Mouse (Mus musculus) MEL (cell line): ENCODE data around the gene Naa38. TPM values are rescaled to one million over a fixed set of nuclear protein-coding genes. Genes with fewer than 3 reads are reported as not detected.
A peak's percentile ranks its signal among the peaks of the same experiment; 100 is the strongest.

ENCODE experiments used
- DNase-seq: peaks from one replicate; pipeline ENCODE4 v3.0.0; 2011; ENCODE audit warnings: low read depth, low spot score
- H3K27ac ChIP-seq: 2 replicates; pipeline ENCODE4 v1.5.1; 2012; ENCODE audit warnings: low read depth, mild to moderate bottlenecking, control low read depth, low read length, moderate library complexity; ENCODE audit not compliant: control insufficient read depth
- H3K27me3 ChIP-seq, 2 experiments: fragments of 150-350 bp in 1 of 2; sonication (generic) in 1 of 2; 2 replicates each; pipeline ENCODE4 v1.6.1; 2012; ENCODE audit warnings: low read length in 2 of 2, mild to moderate bottlenecking in 2 of 2, improper control_type of control experiment in 1 of 2, moderate library complexity in 1 of 2; ENCODE audit not compliant: insufficient read depth in 2 of 2, control insufficient read depth in 1 of 2
- H3K36me3 ChIP-seq, 2 experiments: 2 replicates each; pipeline ENCODE4 v1.6.1; 2012 to 2014; ENCODE audit warnings: low read length in 2 of 2, improper control_type of control experiment in 1 of 2, inconsistent platforms in 1 of 2, mild to moderate bottlenecking in 1 of 2; ENCODE audit not compliant: insufficient read depth in 2 of 2, control insufficient read depth in 1 of 2
- H3K4me1 ChIP-seq, 2 experiments: fragments of 150-350 bp in 1 of 2; sonication (generic) in 1 of 2; 2 replicates each; pipeline ENCODE4 v1.6.1; 2012; ENCODE audit warnings: low read length in 2 of 2, improper control_type of control experiment in 1 of 2, mild to moderate bottlenecking in 1 of 2; ENCODE audit not compliant: insufficient read depth in 2 of 2, control insufficient read depth in 1 of 2
- H3K4me3 ChIP-seq, 2 experiments: fragments of 150-350 bp in 1 of 2; sonication (generic) in 1 of 2; 2 replicates each; pipeline ENCODE4 v1.5.1; 2012; ENCODE audit warnings: low read depth in 2 of 2, low read length in 2 of 2, mild to moderate bottlenecking in 2 of 2, moderate library complexity in 2 of 2, control low read depth in 1 of 2, improper control_type of control experiment in 1 of 2; ENCODE audit not compliant: control insufficient read depth in 1 of 2, insufficient read depth in 1 of 2
- H3K79me2 ChIP-seq: 2 replicates; pipeline ENCODE4 v1.6.1; 2012; ENCODE audit warnings: mild to moderate bottlenecking, low read length, moderate library complexity; ENCODE audit not compliant: control insufficient read depth, poor library complexity, insufficient read depth
- H3K9ac ChIP-seq: 2 replicates; pipeline ENCODE4 v1.6.1; 2012; ENCODE audit warnings: low read depth, mild to moderate bottlenecking, control low read depth, low read length, moderate library complexity; ENCODE audit not compliant: control insufficient read depth, poor library complexity, severe bottlenecking
- H3K9me3 ChIP-seq: fragments of 150-350 bp; sonication (generic); replicated peaks from 2 replicates; pipeline ENCODE4 v1.6.1; 2012; ENCODE audit warnings: mild to moderate bottlenecking, low read length, improper control_type of control experiment, moderate library complexity; ENCODE audit not compliant: insufficient read depth
- CHD2 ChIP-seq: IDR thresholded peaks from 2 replicates; pipeline ENCODE4 v1.6.1; 2011; ENCODE audit warnings: low read length, improper control_type of control experiment
- CTCF ChIP-seq, 3 experiments: IDR thresholded peaks in 2 of 3; conservative IDR thresholded peaks in 1 of 3; 2 replicates each; pipeline ENCODE4 v1.5.1; 2011 to 2012; ENCODE audit warnings: low read length in 3 of 3, low read depth in 2 of 3, mild to moderate bottlenecking in 2 of 3, improper control_type of control experiment in 1 of 3, inconsistent platforms in 1 of 3, mixed read lengths in 1 of 3, moderate library complexity in 1 of 3; ENCODE audit not compliant: control insufficient read depth in 1 of 3, insufficient read depth in 1 of 3, poor library complexity in 1 of 3, severe bottlenecking in 1 of 3
- EP300 ChIP-seq, 2 experiments: IDR thresholded peaks; 2 replicates each; pipeline ENCODE4 v1.6.1; 2011; ENCODE audit warnings: improper control_type of control experiment in 2 of 2, low read length in 2 of 2, low read depth in 1 of 2, mild to moderate bottlenecking in 1 of 2
- ETS1 ChIP-seq: IDR thresholded peaks from 2 replicates; pipeline ENCODE4 v1.6.1; 2012; ENCODE audit warnings: low read depth, mild to moderate bottlenecking, inconsistent platforms, low read length, improper control_type of control experiment, moderate library complexity
- HCFC1 ChIP-seq: IDR thresholded peaks from 2 replicates; pipeline ENCODE4 v1.6.1; 2012; ENCODE audit warnings: low read depth, mild to moderate bottlenecking, inconsistent platforms, low read length, improper control_type of control experiment, moderate library complexity
- MAFK ChIP-seq: IDR thresholded peaks from 2 replicates; pipeline ENCODE4 v1.6.1; 2011; ENCODE audit warnings: low read depth, mild to moderate bottlenecking, low read length, improper control_type of control experiment, borderline replicate concordance
- MAZ ChIP-seq: IDR thresholded peaks from 2 replicates; pipeline ENCODE4 v1.6.1; 2012; ENCODE audit warnings: low read depth, mild to moderate bottlenecking, inconsistent platforms, low read length, improper control_type of control experiment
- MEF2A ChIP-seq: IDR thresholded peaks from 2 replicates; pipeline ENCODE4 v1.6.1; 2014; ENCODE audit warnings: low read depth, mild to moderate bottlenecking, inconsistent platforms, low read length, improper control_type of control experiment; ENCODE audit not compliant: poor library complexity, insufficient replicate concordance, severe bottlenecking; ENCODE audit errors: extremely low read depth
- NELFE ChIP-seq: IDR thresholded peaks from 2 replicates; pipeline ENCODE4 v1.6.1; 2011; ENCODE audit warnings: low read depth, low read length, improper control_type of control experiment
- TBP ChIP-seq: IDR thresholded peaks from 2 replicates; pipeline ENCODE4 v1.8.0; 2011; ENCODE audit warnings: low read depth, low read length, improper control_type of control experiment
- TCF12 ChIP-seq: IDR thresholded peaks from 2 replicates; pipeline ENCODE4 v1.6.1; 2014; ENCODE audit warnings: low read depth, mild to moderate bottlenecking, inconsistent platforms, low read length, improper control_type of control experiment, moderate library complexity
- ZC3H11A ChIP-seq: IDR thresholded peaks from 2 replicates; pipeline ENCODE4 v1.6.1; 2012; ENCODE audit warnings: low read depth, mild to moderate bottlenecking, inconsistent platforms, low read length, improper control_type of control experiment
- polyA plus RNA-seq, 2 experiments: library from polyadenylated mRNA; stranded (reverse) in 1 of 2; unstranded in 1 of 2; fragments of >175 nt in 1 of 2; fragments of >200 nt in 1 of 2; gene quantifications; 2 replicates each; pipeline versions ENCODE4 v1.2.1 to v1.2.4; 2012; ENCODE audit warnings: low replicate concordance in 2 of 2, low read depth in 1 of 2; ENCODE audit not compliant: insufficient read length in 2 of 2, insufficient read depth in 1 of 2, missing spikeins in 1 of 2
- total RNA-seq: library from RNA; depleted of rRNA; stranded (reverse); fragments of 300-350 nt; gene quantifications from 2 replicates; pipeline ENCODE4 v1.2.3, GENCODE M21; 2012

Gene Naa38
- total and polyA plus RNA-seq, 3 experiments: 173 to 190 TPM; not detected in 1

DNA sequence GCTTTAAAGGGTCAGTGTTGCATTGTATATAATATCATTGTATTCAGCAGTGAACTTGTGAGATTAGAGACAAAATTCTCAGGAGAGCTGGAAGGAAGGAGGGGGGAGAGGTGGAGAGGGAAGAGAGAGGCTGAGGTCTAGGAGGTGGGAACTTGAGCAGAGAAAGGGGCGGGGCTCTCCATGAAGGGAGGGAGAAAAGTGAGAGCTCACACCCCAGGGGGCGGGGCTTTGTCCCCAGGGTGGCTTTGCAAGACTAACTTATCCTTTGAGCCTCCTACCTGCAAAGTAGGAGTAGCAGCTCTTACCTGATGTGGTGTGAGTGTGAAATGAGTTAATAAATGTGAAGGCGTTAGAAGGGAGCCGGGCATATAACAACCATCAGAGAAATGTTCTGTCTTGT lies 33.5 kb downstream of the Naa38 start (continued):
- TF ChIP-seq CTCF (IDR thresholded peaks at IDR 0.05 in 2 of 3, conservative IDR thresholded peaks at IDR 0.05 in 1 of 3; ENCODE audit: control insufficient read depth in 1 of 3, insufficient read depth in 1 of 3, low read depth in 2 of 3, low read length in 3 of 3, poor library complexity in 1 of 3, severe bottlenecking in 1 of 3): no peak
- no peak for TF ChIP-seq ZC3H11A

DNA sequence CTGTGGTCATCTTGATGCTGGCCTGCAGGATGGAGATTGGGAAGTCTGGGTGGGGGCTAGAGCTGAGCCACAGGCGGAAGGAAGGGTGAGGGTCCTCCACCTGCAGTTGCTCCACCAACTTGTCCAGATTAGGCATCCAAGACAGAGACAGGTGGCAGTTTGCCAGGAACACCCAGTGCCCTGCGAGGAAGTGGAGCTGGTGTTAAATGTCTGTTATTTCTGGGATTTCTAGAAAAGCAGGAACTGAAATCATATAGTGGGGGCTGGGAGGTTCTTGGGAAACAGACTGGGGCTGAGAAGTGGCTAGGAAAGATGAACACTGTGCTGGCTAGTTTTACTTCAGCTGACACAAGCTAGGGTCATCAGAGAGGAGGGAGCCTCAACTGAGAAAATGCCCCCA lies 34.0 kb downstream of the Naa38 start:
- Histone ChIP-seq H3K36me3 (peaks cover 0 to 4% of the 10 kb centered on the region in 2 experiments; a peak in 2 of 4 replicates), H3K27ac (no peak overlapping the region)

GRCm38 (mm10) chr11:69430631-69431030 lies 35.3 kb downstream of the Naa38 start:
- Histone ChIP-seq H3K79me2 (no peaks in the 10 kb centered on the region), H3K4me3 (no peak overlapping the region), H3K4me1 (peaks cover 3 to 14% of the 10 kb centered on the region in 2 experiments), H3K27ac (no peak overlapping the region), H3K27me3 (peaks cover 0 to 6% of the 10 kb centered on the region in 2 experiments; a peak in 2 of 4 replicates), H3K9ac (no peak overlapping the region), H3K9me3 (no peaks in the 10 kb centered on the region), H3K36me3 (peaks cover 0 to 4% of the 10 kb centered on the region in 2 experiments; a peak in 2 of 4 replicates)
- no peak for DNase-seq
- TF ChIP-seq EP300 (IDR thresholded peaks at IDR 0.05; ENCODE audit: low read depth in 1 of 2, low read length in 2 of 2) (no peak), TCF12 (no peak), CHD2 (no peak), ZC3H11A (no peak), MAZ (no peak), HCFC1 (no peak)

More for the DNA sequence above, 34.0 kb downstream of the Naa38 start:
- Histone ChIP-seq H3K79me2 (no peaks in the 10 kb centered on the region), H3K9me3 (no peaks in the 10 kb centered on the region), H3K27me3 (no peaks in the 10 kb centered on the region; a peak in 1 of 4 replicates), H3K4me3 (no peak overlapping the region), H3K9ac (no peak overlapping the region), H3K4me1 (peaks cover 3 to 14% of the 10 kb centered on the region in 2 experiments)
- no peak for TF ChIP-seq ETS1
- no peak for TF ChIP-seq TBP
- no peak for TF ChIP-seq MEF2A
- TF ChIP-seq NELFE: no peak
- TF ChIP-seq MAFK: no peak
- TF ChIP-seq EP300 (IDR thresholded peaks at IDR 0.05; ENCODE audit: low read depth in 1 of 2, low read length in 2 of 2): no peak
- DNase-seq: peak; percentile 28
